Mouse (Mus musculus) left cerebral cortex, adult 11 months (tissue): ENCODE measurements at regions not wholly inside any gene's neighbourhood (a gene's known extent, or its start where the extent isn't known, plus 50 kb on each side); places are given as distances from the start of the nearest gene placed in this dataset.

ENCODE experiments used
- DNase-seq: peaks from one replicate; pipeline ENCODE4 v3.0.0; 2022; ENCODE audit warnings: low spot score

DNA sequence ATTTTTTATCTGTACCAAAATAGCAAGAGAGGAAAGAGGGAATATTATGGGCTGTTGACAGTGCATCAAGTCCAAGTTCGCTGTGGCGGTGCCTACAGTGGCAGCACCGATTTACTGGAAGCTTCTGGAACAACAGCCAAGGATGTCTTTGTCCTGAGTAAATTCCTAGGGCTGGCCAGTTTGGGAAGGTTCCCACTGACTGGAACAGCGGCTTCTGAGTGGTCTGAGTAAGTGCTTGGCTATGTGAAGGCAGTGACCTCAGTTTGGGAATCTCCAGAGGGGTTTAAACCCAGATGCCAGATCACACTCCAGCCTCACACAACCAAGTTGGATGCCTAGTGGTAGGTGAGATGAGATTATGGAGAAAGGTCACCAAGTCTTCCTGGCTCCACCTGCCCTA, 84.4 kb upstream of the Slc7a14 start:
- no peak for DNase-seq

DNA sequence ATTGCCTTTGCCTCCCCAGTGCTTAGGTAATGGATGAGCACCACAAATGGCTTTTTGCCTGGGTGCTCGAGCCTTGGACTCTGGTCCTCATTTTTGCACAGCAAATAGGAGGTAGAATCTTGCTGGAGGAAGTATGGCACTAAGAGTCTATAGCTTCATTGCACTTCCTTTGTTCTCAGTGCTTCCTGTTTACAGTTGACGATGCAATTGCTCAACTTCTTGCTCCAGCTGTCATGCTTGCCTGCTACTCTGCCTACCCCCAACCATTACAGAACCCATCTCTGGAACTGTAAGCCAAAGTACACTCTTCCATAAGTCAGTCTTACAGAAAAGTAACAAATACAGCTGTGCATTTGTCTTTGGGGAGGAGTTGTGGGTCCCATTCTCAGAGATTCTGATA, 79.8 kb upstream of the Slc7a14 start:
- no peak for DNase-seq

DNA sequence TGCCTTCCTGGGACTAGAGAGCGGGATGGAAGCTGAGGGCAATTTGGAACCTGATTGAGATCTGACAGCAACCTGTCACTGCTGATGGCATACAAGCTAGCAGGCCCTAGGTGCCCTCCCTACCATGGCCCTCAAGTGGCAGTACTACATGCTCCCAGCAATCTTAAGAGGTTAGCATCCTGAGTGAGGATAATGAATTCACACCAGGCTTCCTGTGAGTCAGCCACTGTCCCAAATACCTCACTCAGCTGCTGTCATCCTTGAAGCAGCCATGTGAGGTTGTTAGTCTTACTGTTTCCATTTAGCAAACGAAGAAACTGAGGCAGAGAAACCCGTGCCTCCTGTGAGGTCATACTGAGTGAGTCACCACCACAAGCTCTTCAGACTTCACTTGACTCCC, 65.5 kb upstream of the Slc7a14 start:
- DNase-seq: no peak

DNA sequence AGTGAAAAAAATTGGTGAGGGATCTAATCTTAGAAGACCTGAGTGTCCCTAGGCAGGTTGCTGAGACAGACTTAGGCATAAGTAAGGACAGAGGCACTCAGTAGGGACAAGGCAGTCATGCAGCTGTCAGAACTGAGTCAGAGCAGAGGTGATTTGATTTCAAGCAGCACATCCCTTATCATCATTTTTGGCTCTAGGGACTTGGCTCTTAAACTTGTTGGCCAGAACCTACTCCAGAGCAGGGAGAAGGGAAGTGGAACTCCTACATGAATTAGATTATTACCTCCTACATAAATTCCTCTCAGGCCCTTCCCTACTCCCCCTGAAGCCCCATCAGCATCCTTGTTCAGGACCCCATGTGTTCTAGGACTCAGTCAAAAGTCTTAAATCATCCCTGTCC, 63.9 kb upstream of the Slc7a14 start:
- DNase-seq: no peak

DNA sequence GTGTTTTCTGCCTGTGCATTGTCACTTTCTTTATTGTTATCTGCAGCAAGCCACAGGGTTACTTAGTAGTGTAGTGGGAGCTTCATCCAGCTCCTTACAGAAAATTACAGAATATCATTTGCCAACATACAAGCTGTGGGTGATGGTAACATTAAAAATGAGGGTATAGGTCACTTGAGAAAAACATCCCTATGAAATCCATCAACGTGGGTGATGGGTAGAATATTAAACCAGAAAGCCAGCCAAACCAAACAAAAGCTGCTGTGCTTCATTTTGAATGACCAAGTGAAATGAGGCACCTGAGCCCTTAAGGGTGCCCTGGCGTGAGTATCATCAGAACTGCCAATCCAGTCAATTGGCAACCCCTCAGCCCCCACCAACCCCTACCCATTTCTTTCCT, 58.1 kb upstream of the Slc7a14 start:
- no peak for DNase-seq
